Mouse (Mus musculus) MEL (cell line): Measurements from ENCODE around the gene Gstcd.

Experiments
- CHD2 ChIP-seq: IDR thresholded peaks from 2 replicates; pipeline ENCODE4 v1.6.1; 2011; ENCODE audit warnings: low read length, improper control_type of control experiment
- CTCF ChIP-seq, 3 experiments: IDR thresholded peaks in 2 of 3; conservative IDR thresholded peaks in 1 of 3; 2 replicates each; pipeline ENCODE4 v1.5.1; 2011 to 2012; ENCODE audit warnings: low read length in 3 of 3, low read depth in 2 of 3, mild to moderate bottlenecking in 2 of 3, improper control_type of control experiment in 1 of 3, inconsistent platforms in 1 of 3, mixed read lengths in 1 of 3, moderate library complexity in 1 of 3; ENCODE audit not compliant: control insufficient read depth in 1 of 3, insufficient read depth in 1 of 3, poor library complexity in 1 of 3, severe bottlenecking in 1 of 3
- GABPA ChIP-seq: IDR thresholded peaks from 2 replicates; pipeline ENCODE4 v1.6.1; 2012; ENCODE audit warnings: low read depth, mild to moderate bottlenecking, inconsistent platforms, low read length, improper control_type of control experiment, moderate library complexity
- MAFK ChIP-seq: IDR thresholded peaks from 2 replicates; pipeline ENCODE4 v1.6.1; 2011; ENCODE audit warnings: low read depth, mild to moderate bottlenecking, low read length, improper control_type of control experiment, borderline replicate concordance
- MXI1 ChIP-seq: IDR thresholded peaks from 2 replicates; pipeline ENCODE4 v1.6.1; 2011; ENCODE audit warnings: mild to moderate bottlenecking, low read depth, low read length, improper control_type of control experiment
- MYC ChIP-seq: IDR thresholded peaks from 2 replicates; pipeline ENCODE4 v1.6.1; 2011; ENCODE audit warnings: low read depth, mild to moderate bottlenecking, low read length, improper control_type of control experiment, moderate library complexity
- SIN3A ChIP-seq: IDR thresholded peaks from 2 replicates; pipeline ENCODE4 v1.6.1; 2012; ENCODE audit warnings: low read length, improper control_type of control experiment, inconsistent platforms
- UBTF ChIP-seq: IDR thresholded peaks from 2 replicates; pipeline ENCODE4 v1.6.1; 2012; ENCODE audit warnings: low read depth, mild to moderate bottlenecking, inconsistent platforms, low read length, improper control_type of control experiment, moderate library complexity, borderline replicate concordance; ENCODE audit not compliant: insufficient read depth
- USF1 ChIP-seq: IDR thresholded peaks from 2 replicates; pipeline ENCODE4 v1.6.1; 2014; ENCODE audit warnings: low read depth, mild to moderate bottlenecking, inconsistent platforms, low read length, improper control_type of control experiment, moderate library complexity

DNA sequence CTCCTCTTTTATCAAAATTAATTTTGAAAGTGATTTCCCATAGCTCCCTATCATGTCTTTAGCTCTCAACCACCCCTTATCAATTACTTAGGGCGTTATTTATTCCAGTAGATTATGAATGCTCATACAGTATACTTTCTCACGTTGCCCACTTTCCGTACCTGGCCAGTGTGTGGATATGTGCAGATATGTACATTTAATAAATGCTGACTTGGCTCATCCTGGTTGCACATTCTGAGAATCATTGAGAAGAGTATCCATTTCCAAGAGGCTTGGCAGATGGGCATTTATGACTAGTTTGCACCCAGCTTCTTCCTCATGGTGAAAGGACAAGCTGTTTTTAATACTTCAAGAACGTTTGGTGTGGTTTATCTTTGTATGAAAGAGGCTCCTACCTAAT, 18.0 kb upstream of the Gstcd start:
- TF ChIP-seq USF1 (no peak), MXI1 (no peak), CHD2 (no peak), UBTF (no peak), CTCF (IDR thresholded peaks at IDR 0.05 in 2 of 3, conservative IDR thresholded peaks at IDR 0.05 in 1 of 3; ENCODE audit: control insufficient read depth in 1 of 3, insufficient read depth in 1 of 3, low read depth in 2 of 3, low read length in 3 of 3, poor library complexity in 1 of 3, severe bottlenecking in 1 of 3) (no peak), MYC (no peak), SIN3A (no peak), MAFK (no peak), GABPA (no peak)
